Mouse (Mus musculus) MEL (cell line): Measurements from ENCODE around the gene Ikzf1.

Experiments used
- CTCF ChIP-seq, 3 experiments: IDR thresholded peaks in 2 of 3; conservative IDR thresholded peaks in 1 of 3; 2 replicates each; pipeline ENCODE4 v1.5.1; 2011 to 2012; ENCODE audit warnings: low read length in 3 of 3, low read depth in 2 of 3, mild to moderate bottlenecking in 2 of 3, improper control_type of control experiment in 1 of 3, inconsistent platforms in 1 of 3, mixed read lengths in 1 of 3, moderate library complexity in 1 of 3; ENCODE audit not compliant: control insufficient read depth in 1 of 3, insufficient read depth in 1 of 3, poor library complexity in 1 of 3, severe bottlenecking in 1 of 3
- E2F4 ChIP-seq: IDR thresholded peaks from 2 replicates; pipeline ENCODE4 v1.6.1; 2011; ENCODE audit warnings: low read depth, low read length, improper control_type of control experiment, borderline replicate concordance
- GATA1 ChIP-seq: IDR thresholded peaks from 2 replicates; pipeline ENCODE4 v1.6.1; 2011; ENCODE audit warnings: low read depth, low read length, improper control_type of control experiment
- MAX ChIP-seq: IDR thresholded peaks from 2 replicates; pipeline ENCODE4 v1.6.1; 2011; ENCODE audit warnings: low read length, improper control_type of control experiment
- POLR2A ChIP-seq, 2 experiments: IDR thresholded peaks; 2 replicates each; pipeline ENCODE4 v1.6.1; 2011 to 2012; ENCODE audit warnings: low read length in 2 of 2, mild to moderate bottlenecking in 2 of 2, control low read depth in 1 of 2, improper control_type of control experiment in 1 of 2, low read depth in 1 of 2, moderate library complexity in 1 of 2; ENCODE audit not compliant: control insufficient read depth in 1 of 2, insufficient read depth in 1 of 2, poor library complexity in 1 of 2
- SIN3A ChIP-seq: IDR thresholded peaks from 2 replicates; pipeline ENCODE4 v1.6.1; 2012; ENCODE audit warnings: low read length, improper control_type of control experiment, inconsistent platforms
- ZC3H11A ChIP-seq: IDR thresholded peaks from 2 replicates; pipeline ENCODE4 v1.6.1; 2012; ENCODE audit warnings: low read depth, mild to moderate bottlenecking, inconsistent platforms, low read length, improper control_type of control experiment
- ZKSCAN1 ChIP-seq: IDR thresholded peaks from 2 replicates; pipeline ENCODE4 v1.6.1; 2012; ENCODE audit warnings: low read depth, mild to moderate bottlenecking, inconsistent platforms, low read length, improper control_type of control experiment, moderate library complexity
- ZMIZ1 ChIP-seq: IDR thresholded peaks from 2 replicates; pipeline ENCODE4 v1.6.1; 2012; ENCODE audit warnings: low read depth, mild to moderate bottlenecking, inconsistent platforms, low read length, improper control_type of control experiment, moderate library complexity
- ZNF384 ChIP-seq: IDR thresholded peaks from 2 replicates; pipeline ENCODE4 v1.6.1; 2012; ENCODE audit warnings: low read depth, mild to moderate bottlenecking, inconsistent platforms, low read length, improper control_type of control experiment

GRCm38 (mm10) chr11:11801067-11801466 is 116.3 kb downstream of the Ikzf1 start:
- TF ChIP-seq ZNF384 (no peak), MAX (no peak), ZKSCAN1 (no peak), GATA1 (no peak), POLR2A (IDR thresholded peaks at IDR 0.05; ENCODE audit: control insufficient read depth in 1 of 2, insufficient read depth in 1 of 2, low read depth in 1 of 2, low read length in 2 of 2, poor library complexity in 1 of 2) (no peak), SIN3A (no peak), E2F4 (no peak), ZC3H11A (no peak), CTCF (IDR thresholded peaks at IDR 0.05 in 2 of 3, conservative IDR thresholded peaks at IDR 0.05 in 1 of 3; ENCODE audit: control insufficient read depth in 1 of 3, insufficient read depth in 1 of 3, low read depth in 2 of 3, low read length in 3 of 3, poor library complexity in 1 of 3, severe bottlenecking in 1 of 3) (no peak), ZMIZ1 (no peak)
